Mouse (Mus musculus): ENCODE measurements at regions not wholly inside any gene's neighbourhood (a gene's known extent, or its start where the extent isn't known, plus 50 kb on each side); places are given as distances from the start of the nearest gene placed in this dataset.

DNA sequence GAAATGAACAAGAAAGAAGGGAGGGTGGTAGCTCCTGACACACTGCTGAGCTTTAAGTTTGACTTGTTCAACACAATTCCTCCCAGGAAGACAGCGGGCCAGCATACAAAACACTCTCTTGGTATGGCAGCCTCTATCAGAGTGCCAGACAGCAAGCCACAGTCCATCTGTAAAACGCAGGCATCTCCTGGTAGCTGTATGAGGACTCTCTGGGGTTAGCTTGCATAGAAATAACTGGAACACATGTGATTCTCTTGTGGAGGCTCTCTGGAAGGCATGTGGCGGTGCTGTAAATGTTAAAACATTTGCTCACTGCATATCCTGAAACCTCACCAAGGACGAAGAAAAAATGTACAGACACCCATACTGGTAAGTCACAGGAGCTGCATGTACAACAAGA is 247.9 kb upstream of the Shh start:
- H3K4me1 ChIP-seq (ENCODE audit: control insufficient read depth, insufficient read depth, low read length), result no peaks in the 10 kb centered on the region
- TF ChIP-seq CTCF (IDR thresholded peaks at IDR 0.05; ENCODE audit: low read depth, low read length), result no peak
- no peak for TF ChIP-seq EP300 (IDR thresholded peaks at IDR 0.05; ENCODE audit: insufficient read depth, low read depth, low read length)
- TF ChIP-seq POLR2A (IDR thresholded peaks at IDR 0.05; ENCODE audit: insufficient read depth, low read length), result no peak
- no peak overlapping the region for H3K4me3 ChIP-seq (ENCODE audit: low read depth, low read length)
- no peak overlapping the region for H3K27ac ChIP-seq (ENCODE audit: insufficient read depth, low read length)
- H3K9me3 ChIP-seq (replicated peaks; ENCODE audit: control insufficient read depth, insufficient read depth, low read length, poor library complexity, severe bottlenecking), result no peaks in the 10 kb centered on the region
- no peaks in the 10 kb centered on the region for H3K27me3 ChIP-seq (ENCODE audit: control insufficient read depth, insufficient read depth, low read length, poor library complexity, severe bottlenecking)
- no peaks in the 10 kb centered on the region for H3K36me3 ChIP-seq (ENCODE audit: control insufficient read depth, insufficient read depth, low read length, poor library complexity, severe bottlenecking)
- H3K9ac ChIP-seq (ENCODE audit: low read depth, poor library complexity, severe bottlenecking), result no peak overlapping the region

DNA sequence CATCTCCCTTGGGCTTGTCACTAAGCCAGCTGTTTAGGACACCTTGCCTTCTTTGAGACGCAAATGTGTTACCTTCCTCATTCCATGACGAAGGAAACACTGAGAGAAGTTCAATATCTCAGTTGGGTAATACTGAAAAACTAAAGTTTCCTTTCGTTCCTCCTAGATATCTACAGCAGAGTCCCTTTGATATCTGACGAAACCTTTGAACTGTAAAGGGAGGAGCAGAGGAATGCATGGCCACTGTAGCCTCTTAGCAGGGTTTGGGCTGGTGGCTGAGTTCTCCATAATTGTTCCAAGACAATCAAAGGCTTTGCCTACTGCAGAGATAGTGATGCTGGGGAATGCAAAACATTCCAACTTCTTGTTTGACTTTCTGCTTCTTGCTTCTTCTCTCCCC is 243.5 kb upstream of the Shh start:
- no peak overlapping the region for H3K4me3 ChIP-seq (ENCODE audit: low read depth, low read length)
- no peaks in the 10 kb centered on the region for H3K4me1 ChIP-seq (ENCODE audit: control insufficient read depth, insufficient read depth, low read length)
- H3K36me3 ChIP-seq (ENCODE audit: control insufficient read depth, insufficient read depth, low read length, poor library complexity, severe bottlenecking), result no peaks in the 10 kb centered on the region
- no peak overlapping the region for H3K9ac ChIP-seq (ENCODE audit: low read depth, poor library complexity, severe bottlenecking)
- no peaks in the 10 kb centered on the region for H3K9me3 ChIP-seq (replicated peaks; ENCODE audit: control insufficient read depth, insufficient read depth, low read length, poor library complexity, severe bottlenecking)
- H3K27me3 ChIP-seq (ENCODE audit: control insufficient read depth, insufficient read depth, low read length, poor library complexity, severe bottlenecking), result no peaks in the 10 kb centered on the region
- H3K27ac ChIP-seq (ENCODE audit: insufficient read depth, low read length), result no peak overlapping the region
- no peak for TF ChIP-seq EP300 (IDR thresholded peaks at IDR 0.05; ENCODE audit: insufficient read depth, low read depth, low read length)

DNA sequence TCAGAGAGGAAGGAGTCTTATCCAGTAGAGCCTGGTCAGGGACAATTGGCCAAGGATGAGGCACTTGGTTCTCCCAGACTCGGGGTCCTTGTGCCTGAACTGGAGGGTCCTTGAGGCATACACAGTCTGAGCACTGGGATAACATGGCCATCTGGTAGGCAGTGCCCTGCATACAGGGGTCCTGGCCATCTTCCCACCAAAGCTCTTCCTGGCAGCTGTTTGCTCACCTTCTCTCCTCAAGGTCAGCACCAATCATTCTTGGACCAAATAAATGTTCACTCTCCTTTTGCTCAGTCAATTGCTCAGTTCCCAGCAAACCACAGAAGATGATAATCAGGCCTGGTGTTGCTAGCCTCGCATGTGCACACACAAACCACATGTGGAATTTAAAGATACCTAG is 242.6 kb upstream of the Shh start:
- no peak overlapping the region for H3K4me3 ChIP-seq (ENCODE audit: low read depth, low read length)
- H3K9ac ChIP-seq (ENCODE audit: low read depth, poor library complexity, severe bottlenecking), result no peak overlapping the region
- H3K27me3 ChIP-seq (ENCODE audit: control insufficient read depth, insufficient read depth, low read length, poor library complexity, severe bottlenecking), result no peaks in the 10 kb centered on the region
- no peaks in the 10 kb centered on the region for H3K9me3 ChIP-seq (replicated peaks; ENCODE audit: control insufficient read depth, insufficient read depth, low read length, poor library complexity, severe bottlenecking)
- no peaks in the 10 kb centered on the region for H3K36me3 ChIP-seq (ENCODE audit: control insufficient read depth, insufficient read depth, low read length, poor library complexity, severe bottlenecking)
- H3K27ac ChIP-seq (ENCODE audit: insufficient read depth, low read length), result no peak overlapping the region
- TF ChIP-seq EP300 (IDR thresholded peaks at IDR 0.05; ENCODE audit: insufficient read depth, low read depth, low read length), result no peak
- no peak for TF ChIP-seq CTCF (IDR thresholded peaks at IDR 0.05; ENCODE audit: low read depth, low read length)
- TF ChIP-seq POLR2A (IDR thresholded peaks at IDR 0.05; ENCODE audit: insufficient read depth, low read length), result no peak
- no peaks in the 10 kb centered on the region for H3K4me1 ChIP-seq (ENCODE audit: control insufficient read depth, insufficient read depth, low read length)

DNA sequence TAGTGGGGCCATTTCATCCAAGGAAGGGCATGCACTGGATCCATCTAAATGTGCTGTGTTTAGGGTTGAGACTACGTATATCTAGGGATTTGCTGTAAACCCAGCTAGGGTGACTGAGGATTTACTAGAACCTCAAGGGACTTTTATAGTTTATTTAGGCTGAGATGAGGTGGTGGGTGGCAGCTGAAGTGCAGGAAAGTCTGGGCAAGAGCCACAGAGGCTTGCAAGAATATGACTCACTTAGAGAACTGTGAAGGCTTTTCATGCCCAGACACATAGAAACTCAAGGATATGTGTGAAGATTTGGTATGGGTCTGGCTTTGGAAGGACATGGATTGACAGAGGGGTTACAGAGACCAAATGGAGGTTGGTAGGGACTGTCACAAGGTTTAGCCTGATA is 237.3 kb upstream of the Shh start:
- Histone ChIP-seq H3K27ac (ENCODE audit: insufficient read depth, low read length) (no peak overlapping the region), H3K4me1 (ENCODE audit: control insufficient read depth, insufficient read depth, low read length) (no peaks in the 10 kb centered on the region), H3K4me3 (ENCODE audit: low read depth, low read length) (no peak overlapping the region), H3K36me3 (ENCODE audit: control insufficient read depth, insufficient read depth, low read length, poor library complexity, severe bottlenecking) (no peaks in the 10 kb centered on the region), H3K27me3 (ENCODE audit: control insufficient read depth, insufficient read depth, low read length, poor library complexity, severe bottlenecking) (no peaks in the 10 kb centered on the region), H3K9me3 (replicated peaks; ENCODE audit: control insufficient read depth, insufficient read depth, low read length, poor library complexity, severe bottlenecking) (no peaks in the 10 kb centered on the region), H3K9ac (ENCODE audit: low read depth, poor library complexity, severe bottlenecking) (no peak overlapping the region)
- TF ChIP-seq POLR2A (IDR thresholded peaks at IDR 0.05; ENCODE audit: insufficient read depth, low read length) (no peak), CTCF (IDR thresholded peaks at IDR 0.05; ENCODE audit: low read depth, low read length) (no peak), EP300 (IDR thresholded peaks at IDR 0.05; ENCODE audit: insufficient read depth, low read depth, low read length) (no peak)

DNA sequence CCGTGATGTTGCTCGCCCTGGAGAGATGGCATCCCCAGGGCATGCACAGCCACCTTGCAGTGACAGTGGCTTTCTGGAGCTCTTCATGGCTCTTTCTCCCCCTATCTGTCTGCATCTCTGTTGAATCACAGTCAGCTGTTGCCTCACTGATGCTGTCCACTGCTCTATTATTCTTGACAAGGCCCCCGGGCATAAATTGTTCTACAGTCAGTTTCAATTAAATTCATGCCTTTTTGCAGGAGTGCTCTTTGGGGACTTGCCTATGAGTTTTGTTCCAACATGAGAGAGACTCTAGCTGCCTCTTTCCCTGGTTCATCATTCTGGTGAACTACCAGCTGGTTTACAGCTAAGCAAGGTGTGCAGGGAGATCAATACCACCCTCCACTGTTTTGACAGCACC is 229.9 kb upstream of the Shh start:
- Histone ChIP-seq H3K4me3 (ENCODE audit: low read depth, low read length) (no peak overlapping the region), H3K9ac (ENCODE audit: low read depth, poor library complexity, severe bottlenecking) (no peak overlapping the region), H3K9me3 (replicated peaks; ENCODE audit: control insufficient read depth, insufficient read depth, low read length, poor library complexity, severe bottlenecking) (no peaks in the 10 kb centered on the region), H3K27me3 (ENCODE audit: control insufficient read depth, insufficient read depth, low read length, poor library complexity, severe bottlenecking) (no peaks in the 10 kb centered on the region), H3K4me1 (ENCODE audit: control insufficient read depth, insufficient read depth, low read length) (no peaks in the 10 kb centered on the region), H3K36me3 (ENCODE audit: control insufficient read depth, insufficient read depth, low read length, poor library complexity, severe bottlenecking) (no peaks in the 10 kb centered on the region), H3K27ac (ENCODE audit: insufficient read depth, low read length) (no peak overlapping the region)
- TF ChIP-seq CTCF (IDR thresholded peaks at IDR 0.05; ENCODE audit: low read depth, low read length) (no peak), POLR2A (IDR thresholded peaks at IDR 0.05; ENCODE audit: insufficient read depth, low read length) (no peak), EP300 (IDR thresholded peaks at IDR 0.05; ENCODE audit: insufficient read depth, low read depth, low read length) (no peak)

DNA sequence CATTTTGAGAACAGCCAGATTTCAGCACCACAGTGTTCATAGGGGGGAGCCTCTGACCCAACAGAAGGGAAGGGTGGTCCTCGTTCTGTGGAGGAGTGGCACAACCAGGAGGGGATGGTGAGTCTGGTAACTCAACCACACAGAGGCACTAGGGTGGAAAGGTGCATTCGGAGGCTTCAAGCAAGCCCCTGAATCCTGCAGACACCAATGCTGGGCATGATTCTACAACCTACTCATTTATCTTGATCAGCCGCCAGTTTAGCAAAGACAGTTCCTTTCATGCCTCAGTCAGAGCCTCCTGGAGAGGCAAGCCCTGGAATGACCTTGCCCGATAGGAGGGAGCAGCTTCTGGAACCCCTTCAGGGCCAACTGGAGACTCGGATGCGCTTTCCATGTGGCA is 223.1 kb upstream of the Shh start:
- Histone ChIP-seq H3K9ac (ENCODE audit: low read depth, poor library complexity, severe bottlenecking) (no peak overlapping the region), H3K9me3 (replicated peaks; ENCODE audit: control insufficient read depth, insufficient read depth, low read length, poor library complexity, severe bottlenecking) (no peaks in the 10 kb centered on the region), H3K4me1 (ENCODE audit: control insufficient read depth, insufficient read depth, low read length) (no peaks in the 10 kb centered on the region), H3K36me3 (ENCODE audit: control insufficient read depth, insufficient read depth, low read length, poor library complexity, severe bottlenecking) (no peaks in the 10 kb centered on the region), H3K4me3 (ENCODE audit: low read depth, low read length) (no peak overlapping the region), H3K27me3 (ENCODE audit: control insufficient read depth, insufficient read depth, low read length, poor library complexity, severe bottlenecking) (no peaks in the 10 kb centered on the region), H3K27ac (ENCODE audit: insufficient read depth, low read length) (no peak overlapping the region)
- TF ChIP-seq EP300 (IDR thresholded peaks at IDR 0.05; ENCODE audit: insufficient read depth, low read depth, low read length) (no peak), POLR2A (IDR thresholded peaks at IDR 0.05; ENCODE audit: insufficient read depth, low read length) (no peak), CTCF (IDR thresholded peaks at IDR 0.05; ENCODE audit: low read depth, low read length) (no peak)

All from ES-Bruce4 (cell line).